Mouse (Mus musculus) heart, embryonic 10.5 days (tissue): Measurements from ENCODE around the gene Tmem268. TPM values are rescaled to one million over a fixed set of nuclear protein-coding genes. Genes with fewer than 3 reads are reported as not detected.
A peak's percentile ranks its signal among the peaks of the same experiment; 100 is the strongest.

Experiments
- DNase-seq: peaks from one replicate; pipeline ENCODE4 v3.0.0-alpha.2; 2017; ENCODE audit warnings: low spot score
- H3K27ac ChIP-seq: fragments of 300-500 bp; sonication (generic); 2 replicates; pipeline ENCODE4 v1.5.1; 2016; ENCODE audit warnings: mild to moderate bottlenecking
- H3K27me3 ChIP-seq: fragments of 300-500 bp; sonication (generic); 2 replicates; pipeline ENCODE4 v1.6.1; 2016; ENCODE audit warnings: mild to moderate bottlenecking; ENCODE audit not compliant: poor library complexity, insufficient read depth, severe bottlenecking
- H3K36me3 ChIP-seq: fragments of 300-500 bp; sonication (generic); 2 replicates; pipeline ENCODE4 v1.6.1; 2016; ENCODE audit warnings: mild to moderate bottlenecking, moderate library complexity
- H3K4me1 ChIP-seq: fragments of 300-500 bp; sonication (generic); 2 replicates; pipeline ENCODE4 v1.6.1; 2016; ENCODE audit warnings: mild to moderate bottlenecking
- H3K4me3 ChIP-seq: fragments of 300-500 bp; sonication (generic); 2 replicates; pipeline ENCODE4 v1.5.1; 2016; ENCODE audit warnings: mild to moderate bottlenecking, moderate library complexity
- H3K9me3 ChIP-seq: fragments of 300-500 bp; sonication (generic); 2 replicates; pipeline ENCODE4 v1.6.1; 2016; ENCODE audit warnings: mild to moderate bottlenecking, moderate library complexity
- WGBS: fragments of 180-500 bp; shearing (Covaris S2); methylation state at CpG from one replicate; pipeline ENCODE4 v1.1.7; 2016; 5-methylcytosine and 5-hydroxymethylcytosine counted together
- polyA plus RNA-seq: library from polyadenylated mRNA; unstranded; fragments of >200 nt; fragmentation: Nextera tagmentation; extraction: Ambion mirVana; gene quantifications from 2 replicates; pipeline ENCODE4 v1.2.1, GENCODE M21; 2016

The Tmem268 gene
- polyA plus RNA-seq, 1 experiment from 2014 or later = 7.9 TPM

- Histone ChIP-seq H3K4me1 (peaks cover 42% of the 10 kb centered on the region), H3K36me3 (peaks cover 20% of the 10 kb centered on the region), H3K27me3 (no peaks in the 10 kb centered on the region), H3K27ac (peak overlapping the region; percentile 96), H3K4me3 (peak overlapping the region; percentile 87), H3K9me3 (no peaks in the 10 kb centered on the region)
- DNase-seq = no peak
- 23% methylated on average over 26 of the region's 26 CpGs for WGBS
Observed at GRCm38 (mm10) chr4:63545231-63545958, 13.2 kb upstream of the Tmem268 start.

GRCm38 (mm10) chr4:63546441-63547055 lies 12.0 kb upstream of the Tmem268 start:
- DNase-seq = no peak
- 0 out of 2 replicates have a peak overlapping the region, but pooled peaks have one; percentile 87 for H3K4me3 ChIP-seq
- H3K36me3 ChIP-seq = peaks cover 31% of the 10 kb centered on the region

GRCm38 (mm10) chr4:63547799-63548198 lies 10.8 kb upstream of the Tmem268 start:
- Histone ChIP-seq H3K4me1 (peaks cover 30% of the 10 kb centered on the region), H3K27me3 (no peaks in the 10 kb centered on the region), H3K9me3 (no peaks in the 10 kb centered on the region), H3K27ac (no peak overlapping the region), H3K36me3 (peaks cover 43% of the 10 kb centered on the region), H3K4me3 (no peak overlapping the region)
- 79% methylated on average over 1 of the region's 1 CpGs for WGBS
- DNase-seq = no peak

More at GRCm38 (mm10) chr4:63546441-63547055, 12.0 kb upstream of the Tmem268 start:
- H3K27me3 ChIP-seq = no peaks in the 10 kb centered on the region
- H3K27ac ChIP-seq = no peak overlapping the region
- 85% methylated on average over 6 of the region's 6 CpGs for WGBS
- no peaks in the 10 kb centered on the region for H3K9me3 ChIP-seq
- H3K4me1 ChIP-seq = peaks cover 42% of the 10 kb centered on the region

GRCm38 (mm10) chr4:63548491-63548890 lies 10.1 kb upstream of the Tmem268 start:
- Histone ChIP-seq H3K4me3 (no peak overlapping the region), H3K9me3 (no peaks in the 10 kb centered on the region), H3K36me3 (peaks cover 48% of the 10 kb centered on the region), H3K27ac (no peak overlapping the region), H3K27me3 (no peaks in the 10 kb centered on the region), H3K4me1 (peaks cover 29% of the 10 kb centered on the region)
- DNase-seq = no peak
- 86% methylated on average over 3 of the region's 3 CpGs for WGBS

- Histone ChIP-seq H3K4me1 (peaks cover 16% of the 10 kb centered on the region), H3K36me3 (peaks cover 49% of the 10 kb centered on the region)
- 88% methylated on average over 3 of the region's 3 CpGs for WGBS
Observed at GRCm38 (mm10) chr4:63550908-63551307, 7.7 kb upstream of the Tmem268 start.

GRCm38 (mm10) chr4:63552865-63553264 lies 5.7 kb upstream of the Tmem268 start:
- 82% methylated on average over 1 of the region's 1 CpGs for WGBS
- Histone ChIP-seq H3K4me1 (peaks cover 16% of the 10 kb centered on the region), H3K27me3 (no peaks in the 10 kb centered on the region), H3K36me3 (peaks cover 48% of the 10 kb centered on the region), H3K9me3 (no peaks in the 10 kb centered on the region), H3K4me3 (no peak overlapping the region), H3K27ac (no peak overlapping the region)
- no peak for DNase-seq

More at GRCm38 (mm10) chr4:63550908-63551307, 7.7 kb upstream of the Tmem268 start:
- no peaks in the 10 kb centered on the region for H3K27me3 ChIP-seq
- DNase-seq = no peak
- no peak overlapping the region for H3K27ac ChIP-seq
- no peak overlapping the region for H3K4me3 ChIP-seq
- no peaks in the 10 kb centered on the region for H3K9me3 ChIP-seq

- Histone ChIP-seq H3K27ac (no peak overlapping the region), H3K4me3 (no peak overlapping the region), H3K36me3 (peaks cover 37% of the 10 kb centered on the region), H3K9me3 (no peaks in the 10 kb centered on the region), H3K4me1 (peaks cover 28% of the 10 kb centered on the region), H3K27me3 (no peaks in the 10 kb centered on the region)
- no peak for DNase-seq
- WGBS = 83% methylated on average over 4 of the region's 4 CpGs
Observed at GRCm38 (mm10) chr4:63553789-63554576, 4.6 kb upstream of the Tmem268 start.

GRCm38 (mm10) chr4:63554616-63555015 lies 4.0 kb upstream of the Tmem268 start:
- peaks cover 31% of the 10 kb centered on the region for H3K36me3 ChIP-seq
- DNase-seq = no peak
- H3K9me3 ChIP-seq = no peaks in the 10 kb centered on the region
- peaks cover 34% of the 10 kb centered on the region for H3K4me1 ChIP-seq
- H3K27me3 ChIP-seq = no peaks in the 10 kb centered on the region
- H3K4me3 ChIP-seq = no peak overlapping the region
- 74% methylated on average over 3 of the region's 3 CpGs for WGBS
- no peak overlapping the region for H3K27ac ChIP-seq

- Histone ChIP-seq H3K4me3 (no peak overlapping the region), H3K27ac (no peak overlapping the region), H3K9me3 (no peaks in the 10 kb centered on the region), H3K36me3 (peaks cover 29% of the 10 kb centered on the region), H3K27me3 (no peaks in the 10 kb centered on the region), H3K4me1 (peaks cover 39% of the 10 kb centered on the region)
- no peak for DNase-seq
- 97% methylated on average over 2 of the region's 2 CpGs for WGBS
Observed at GRCm38 (mm10) chr4:63555111-63555510, 3.5 kb upstream of the Tmem268 start.

- no peaks in the 10 kb centered on the region for H3K9me3 ChIP-seq
- H3K4me1 ChIP-seq = peaks cover 54% of the 10 kb centered on the region
- no peaks in the 10 kb centered on the region; the same call in 1 of the 2 replicates for H3K27me3 ChIP-seq
- H3K27ac ChIP-seq = peak overlapping the region; percentile 98; the same call in 1 of the 2 replicates
- H3K36me3 ChIP-seq = peaks cover 17% of the 10 kb centered on the region
- no peak overlapping the region for H3K4me3 ChIP-seq
- WGBS = 59% methylated on average over 5 of the region's 5 CpGs
- DNase-seq = no peak
Observed at GRCm38 (mm10) chr4:63556665-63557064, 1.9 kb upstream of the Tmem268 start.

GRCm38 (mm10) chr4:63557124-63558059 lies 1.2 kb upstream of the Tmem268 start:
- WGBS = 20% methylated on average over 16 of the region's 16 CpGs
- DNase-seq = no peak
- Histone ChIP-seq H3K4me3 (peak overlapping the region; percentile 78), H3K27me3 (no peaks in the 10 kb centered on the region; the same call in 1 of the 2 replicates), H3K9me3 (no peaks in the 10 kb centered on the region), H3K4me1 (peaks cover 60% of the 10 kb centered on the region), H3K27ac (peak overlapping the region; percentile 98), H3K36me3 (peaks cover 10% of the 10 kb centered on the region)

GRCm38 (mm10) chr4:63559127-63559697 lies 631 bp downstream of the Tmem268 start:
- Histone ChIP-seq H3K9me3 (no peaks in the 10 kb centered on the region), H3K27me3 (no peaks in the 10 kb centered on the region; the same call in 1 of the 2 replicates), H3K4me1 (peaks cover 63% of the 10 kb centered on the region), H3K4me3 (peak overlapping the region; percentile 78), H3K36me3 (peaks cover 8% of the 10 kb centered on the region; the same call in 1 of the 2 replicates), H3K27ac (peak overlapping the region; percentile 98)
- no peak for DNase-seq
- WGBS = 46% methylated on average over 9 of the region's 9 CpGs
